Mouse (Mus musculus) spleen, postnatal 4 days (tissue): ENCODE data around the gene Dap.

Experiments
- DNase-seq, 2 experiments: peaks; one replicate each; pipeline ENCODE4 v3.0.0; 2022; ENCODE audit warnings: low spot score in 2 of 2

Gene Dap

GRCm38 (mm10) chr15:31299258-31299917 lies 75.3 kb downstream of the Dap start:
- DNase-seq: no peak

- DNase-seq: no peak
Observed at GRCm38 (mm10) chr15:31302293-31302990, 78.3 kb downstream of the Dap start.

GRCm38 (mm10) chr15:31304302-31304701 lies 80.2 kb downstream of the Dap start:
- DNase-seq: no peak

GRCm38 (mm10) chr15:31305181-31305580 lies 81.1 kb downstream of the Dap start:
- no peak for DNase-seq

- no peak for DNase-seq
Observed at GRCm38 (mm10) chr15:31306726-31307125, 82.6 kb downstream of the Dap start.

GRCm38 (mm10) chr15:31309526-31309925 lies 85.4 kb downstream of the Dap start:
- no peak for DNase-seq

- no peak for DNase-seq
Observed at GRCm38 (mm10) chr15:31312001-31312400, 87.9 kb downstream of the Dap start.

- peak; percentile 62 to 83 for DNase-seq
Observed at GRCm38 (mm10) chr15:31315630-31316231, 91.6 kb downstream of the Dap start.

GRCm38 (mm10) chr15:31317056-31317805 lies 93.1 kb downstream of the Dap start:
- DNase-seq: no peak

GRCm38 (mm10) chr15:31318158-31318955 lies 94.2 kb downstream of the Dap start:
- no peak for DNase-seq

- no peak for DNase-seq
Observed at GRCm38 (mm10) chr15:31319046-31319445, 94.9 kb downstream of the Dap start.

GRCm38 (mm10) chr15:31320598-31321377 lies 96.7 kb downstream of the Dap start:
- no peak for DNase-seq

GRCm38 (mm10) chr15:31323684-31324083 lies 99.6 kb downstream of the Dap start:
- no peak for DNase-seq
